Mouse (Mus musculus): ENCODE measurements around the gene Mre11a.

The Mre11a gene

DNA sequence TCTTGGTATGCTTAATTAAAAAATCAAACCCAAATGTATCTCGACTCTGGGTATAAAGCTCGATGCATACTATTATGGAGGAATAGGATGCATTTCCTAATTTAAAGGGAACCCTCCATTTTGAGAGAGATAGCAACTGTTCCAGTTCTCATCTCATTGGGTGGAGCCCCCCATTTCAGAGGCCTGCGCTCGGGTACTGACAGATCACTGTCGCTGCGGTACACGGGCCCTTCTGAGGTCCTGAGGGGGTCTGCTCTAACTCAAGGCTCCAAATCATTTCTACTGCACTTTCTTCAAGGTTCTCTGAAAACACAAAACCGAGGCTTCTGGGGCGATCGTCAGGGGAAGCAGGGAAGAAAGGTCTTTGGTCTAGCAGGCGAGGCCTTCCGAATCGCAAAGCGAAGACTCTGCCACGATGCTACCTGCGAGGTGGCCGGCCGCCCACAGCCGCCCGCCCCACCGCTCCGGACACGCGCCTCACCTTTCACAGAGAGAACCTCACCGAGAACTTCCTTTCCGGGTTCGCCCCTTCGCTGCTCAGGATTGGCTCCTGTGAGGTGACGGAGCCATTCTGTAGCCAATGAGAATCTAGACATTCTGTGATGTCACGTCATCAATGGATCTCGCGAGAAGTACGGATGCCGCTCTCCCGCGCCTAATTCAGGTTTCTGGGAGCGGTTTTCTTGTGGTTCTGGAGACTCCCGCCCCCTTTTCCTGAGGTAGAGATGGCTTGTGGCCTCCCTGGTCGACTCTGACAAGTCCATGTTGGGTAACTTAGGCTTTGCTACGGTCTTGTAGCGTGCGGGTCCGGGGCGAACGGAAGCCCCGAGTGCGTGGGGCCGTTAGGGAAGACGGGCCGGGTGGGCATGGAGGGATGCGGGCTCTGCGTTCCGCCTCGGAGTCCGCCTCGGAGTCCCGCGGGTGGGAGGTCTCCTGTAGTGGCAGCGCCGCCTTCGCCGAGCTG is at the start of gene Mre11a, which contains the start of gene Ankrd49:
TSS of gene Mre11a (plus strand) at position 616 of the 964 bp plus-strand sequence.
TSS of gene Ankrd49 (minus strand) at position 818 of the 964 bp plus-strand sequence.
- peak; percentile 85 to 96 for DNase-seq (ENCODE audit: low spot score in 2 of 2)

DNA sequence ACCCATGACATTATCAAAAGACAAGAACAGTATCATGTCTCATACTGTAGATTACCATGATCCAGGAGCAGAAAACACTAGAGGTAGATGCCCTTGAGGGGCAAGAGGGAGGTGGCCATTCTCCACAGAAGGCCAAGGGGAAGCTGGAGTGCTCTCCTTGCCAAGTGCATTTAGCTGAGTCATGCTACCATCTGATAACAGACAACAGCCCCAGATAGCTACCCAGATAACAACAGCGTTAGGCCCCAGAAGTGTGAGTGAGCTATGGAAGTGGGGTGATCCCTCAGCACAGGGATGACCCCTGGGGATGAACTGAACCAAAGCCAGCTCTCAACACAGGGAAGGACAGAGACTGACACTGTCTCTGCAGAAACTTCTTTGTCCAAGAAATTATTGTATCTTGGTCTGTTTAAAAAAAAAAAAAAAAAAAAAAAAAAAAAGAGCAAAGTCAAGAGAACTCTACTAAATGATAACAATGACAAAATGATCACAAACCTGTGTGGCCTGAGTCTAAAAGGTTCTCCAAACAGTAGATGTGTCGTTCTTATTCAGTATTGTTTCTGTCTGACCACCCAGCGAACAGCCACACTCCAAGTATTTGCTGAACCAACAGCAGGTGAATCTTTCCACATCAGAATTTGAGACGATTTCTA is 44.8 kb upstream of the Mre11a start:
- DNase-seq (ENCODE audit: low spot score in 2 of 2), result no peak

DNA sequence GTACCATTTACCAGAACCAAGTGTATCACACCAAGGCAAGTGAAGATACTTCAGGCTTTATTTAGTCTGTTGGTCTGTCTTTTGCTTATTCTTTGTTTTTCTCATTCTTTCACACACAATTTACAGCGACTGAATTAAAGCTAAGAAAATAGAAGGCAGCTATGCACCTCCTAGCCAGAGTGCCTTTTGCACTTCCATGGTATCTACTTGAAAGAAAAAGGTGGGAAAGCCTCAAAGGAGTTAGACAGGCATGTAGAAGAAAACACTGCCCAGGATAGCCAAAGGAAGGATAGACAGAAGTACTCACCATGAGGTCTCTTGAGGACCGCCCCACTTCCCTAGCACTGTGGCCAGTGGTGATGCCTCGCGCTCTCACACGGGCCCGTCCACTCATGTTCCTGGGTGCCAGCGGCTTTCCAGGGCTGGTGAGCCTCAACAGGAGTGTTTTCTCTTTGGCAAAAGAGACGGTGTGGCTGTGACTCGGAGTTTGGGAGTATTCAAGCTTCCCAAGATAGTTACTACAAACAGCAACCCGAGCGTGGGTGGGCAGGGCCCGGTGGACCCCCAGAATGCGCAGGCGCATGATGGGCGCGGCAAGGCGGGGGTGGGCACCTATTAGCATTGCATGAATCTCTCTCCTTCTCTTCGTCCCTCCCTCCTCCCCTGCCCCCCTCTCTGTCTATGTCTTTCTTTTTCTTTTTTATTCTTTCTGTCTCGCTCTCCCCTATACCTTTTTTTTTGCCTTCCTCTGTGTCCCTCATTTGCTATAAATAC is 44.1 kb upstream of the Mre11a start, which contains the start of gene Piwil4:
TSS of gene Piwil4 (minus strand) at position 583 of the 774 bp plus-strand sequence.
- no peak for DNase-seq (ENCODE audit: low spot score in 2 of 2)

DNA sequence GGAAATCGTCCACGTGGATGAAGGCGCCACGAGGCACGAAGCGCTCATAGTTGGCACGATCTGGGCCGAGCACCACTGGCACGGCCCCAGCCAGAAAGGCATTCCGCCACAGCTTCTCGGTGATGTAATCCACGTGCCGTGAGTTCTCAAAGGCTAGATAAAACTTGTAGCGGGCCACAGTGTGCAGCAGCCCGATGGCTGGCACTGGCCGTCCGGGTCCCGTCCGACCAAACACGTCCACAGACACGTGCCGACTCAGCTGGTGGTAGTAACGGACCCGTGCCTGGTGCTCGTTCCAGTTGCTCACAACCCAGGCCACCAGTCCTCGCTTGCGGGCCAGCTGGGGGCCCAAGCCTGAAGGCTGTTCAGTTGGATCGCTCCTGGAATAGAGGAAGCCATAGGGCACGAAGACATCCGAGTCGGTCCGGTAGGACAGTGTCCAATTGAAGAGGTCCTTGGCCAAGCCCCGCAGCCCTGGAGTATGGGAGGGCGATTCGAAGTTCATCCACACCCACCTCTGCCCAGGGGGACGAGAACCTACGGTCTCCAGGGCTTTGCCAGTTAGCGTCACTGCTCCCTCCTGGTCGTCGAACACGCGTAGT is 33.5 kb upstream of the Mre11a start:
- no peak for DNase-seq (ENCODE audit: low spot score in 2 of 2)

DNA sequence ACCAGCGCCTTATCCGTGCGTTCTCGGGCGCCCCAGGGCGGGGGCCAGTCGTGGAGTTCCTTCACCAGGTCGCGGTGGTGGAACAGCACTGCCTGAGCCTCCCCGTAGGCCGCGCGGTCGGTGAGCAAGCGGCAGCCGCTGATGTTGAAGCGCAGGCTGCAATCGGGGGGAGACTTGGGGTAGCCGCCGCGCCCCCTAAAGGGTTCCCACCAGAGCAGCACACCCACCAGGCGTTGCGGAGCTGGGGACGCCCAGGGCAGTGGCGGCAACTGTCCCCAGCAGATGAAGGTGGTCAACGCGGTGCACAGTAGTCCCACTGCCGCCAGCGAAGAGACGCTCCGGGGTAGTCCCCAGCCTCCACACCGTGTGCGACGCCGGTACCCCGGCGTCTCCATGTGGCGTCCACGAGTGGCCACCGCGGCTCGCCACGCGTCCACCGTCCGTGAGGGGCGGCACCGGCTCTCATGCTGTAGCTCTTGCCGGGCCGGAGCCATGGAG is 32.9 kb upstream of the Mre11a start:
- no peak for DNase-seq (ENCODE audit: low spot score in 2 of 2)

DNA sequence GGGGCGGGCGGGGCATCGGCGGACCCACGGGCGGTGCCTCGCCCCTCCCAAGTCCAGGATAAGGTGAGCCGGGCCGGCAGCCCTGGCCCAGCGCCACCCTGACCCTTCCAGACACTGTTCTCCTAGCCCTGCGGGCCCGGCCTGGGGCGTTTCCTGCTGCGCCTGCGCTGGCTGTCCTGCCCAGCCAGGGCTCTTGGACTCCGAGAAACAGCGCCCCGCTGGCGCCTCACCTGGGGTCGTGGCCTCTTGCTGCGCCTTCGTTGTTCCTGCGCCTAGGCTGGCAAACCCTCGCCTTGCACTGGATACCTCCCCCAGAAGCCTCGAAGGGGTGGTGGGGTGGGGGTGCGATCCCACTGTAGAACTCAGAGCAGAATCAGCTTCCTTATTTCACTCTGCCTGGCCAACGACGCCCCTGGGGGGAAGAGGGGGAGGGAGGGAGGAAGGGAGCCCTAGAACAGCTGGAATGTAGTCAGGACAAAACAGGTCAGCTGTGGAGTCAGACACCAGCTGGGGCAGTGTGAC is 32.4 kb upstream of the Mre11a start, which contains the start of gene Fut4:
TSS of gene Fut4 (minus strand) at position 393 of the 522 bp plus-strand sequence.
- no peak for DNase-seq (ENCODE audit: low spot score in 2 of 2)

DNA sequence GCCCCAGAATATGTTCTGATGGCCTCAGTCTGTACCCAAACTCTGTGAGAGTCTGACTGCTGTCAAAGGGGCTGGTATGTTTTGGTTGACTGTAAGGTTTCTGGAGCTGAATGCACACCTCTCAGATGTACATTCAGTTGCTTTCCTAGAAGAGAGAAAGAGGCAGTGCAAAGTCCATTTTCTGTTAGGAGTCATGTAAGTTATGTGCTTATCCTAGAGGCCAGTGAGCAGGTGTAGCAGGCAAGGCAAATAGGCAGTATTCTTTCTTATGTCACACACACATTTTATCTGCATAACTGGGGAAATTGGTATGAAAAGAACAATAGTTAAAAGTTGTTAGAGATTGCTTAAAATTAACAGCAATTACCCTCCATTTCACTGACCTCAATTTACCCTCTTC is 30.5 kb upstream of the Mre11a start:
- no peak for DNase-seq (ENCODE audit: low spot score in 2 of 2)

DNA sequence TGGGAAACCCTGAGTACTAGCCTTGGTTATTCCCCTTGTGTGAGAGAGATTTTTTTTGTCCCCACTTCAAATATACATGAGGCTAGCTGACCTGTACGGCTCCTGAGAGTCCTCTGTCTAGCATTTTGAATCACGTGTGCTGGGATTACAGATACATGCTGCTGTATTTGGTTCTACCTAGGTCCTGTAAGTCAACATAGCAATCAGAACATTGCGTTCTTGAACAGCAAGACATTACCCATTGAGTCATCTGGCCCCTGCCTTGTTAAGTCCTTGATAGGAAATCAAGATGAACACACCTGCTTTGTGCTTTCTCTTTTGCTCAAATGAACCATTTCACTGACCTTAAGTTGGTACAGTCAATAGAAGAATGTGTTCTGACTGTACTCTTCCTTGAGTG is 30.0 kb upstream of the Mre11a start:
- DNase-seq (ENCODE audit: low spot score in 2 of 2), result no peak

DNA sequence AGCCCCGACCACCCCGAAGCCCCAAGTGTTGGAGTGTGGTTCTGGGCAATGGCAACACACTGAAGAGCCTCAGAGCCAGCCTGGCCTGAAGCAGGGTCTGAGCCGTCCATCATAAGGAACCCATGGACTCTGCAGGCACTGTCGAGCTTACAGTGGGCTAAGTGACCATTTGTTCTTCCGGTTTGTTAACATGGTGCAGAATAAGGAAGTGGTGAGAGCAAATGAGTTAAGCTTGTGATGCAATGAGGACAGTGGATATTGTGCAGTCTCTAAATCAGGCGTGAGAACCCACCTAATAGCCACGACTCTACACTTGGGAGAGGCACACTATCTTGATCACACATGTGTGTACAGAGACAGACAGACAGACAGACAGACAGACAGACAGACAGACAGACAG is 25.9 kb upstream of the Mre11a start:
- no peak for DNase-seq (ENCODE audit: low spot score in 2 of 2)

DNA sequence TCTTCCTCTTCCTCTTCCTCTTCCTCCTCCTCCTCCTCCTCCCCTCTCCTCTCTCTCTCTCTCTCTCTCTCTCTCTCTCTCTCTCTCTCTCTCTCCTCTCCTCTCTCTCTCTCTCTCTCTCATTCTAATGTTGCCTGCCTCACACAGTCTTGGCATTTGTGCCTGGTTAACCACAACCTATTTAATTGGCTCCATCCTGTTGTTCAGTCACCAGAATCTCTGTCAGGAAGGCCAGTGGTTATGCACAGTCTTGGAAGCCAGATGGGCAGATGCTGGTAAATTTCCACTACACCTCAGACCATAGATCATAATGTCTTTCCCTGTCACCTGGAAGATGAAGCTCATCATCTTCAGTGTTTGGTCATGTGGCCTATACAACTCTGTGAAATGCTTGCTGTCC is 25.2 kb upstream of the Mre11a start:
- DNase-seq (ENCODE audit: low spot score in 2 of 2), result no peak

DNA sequence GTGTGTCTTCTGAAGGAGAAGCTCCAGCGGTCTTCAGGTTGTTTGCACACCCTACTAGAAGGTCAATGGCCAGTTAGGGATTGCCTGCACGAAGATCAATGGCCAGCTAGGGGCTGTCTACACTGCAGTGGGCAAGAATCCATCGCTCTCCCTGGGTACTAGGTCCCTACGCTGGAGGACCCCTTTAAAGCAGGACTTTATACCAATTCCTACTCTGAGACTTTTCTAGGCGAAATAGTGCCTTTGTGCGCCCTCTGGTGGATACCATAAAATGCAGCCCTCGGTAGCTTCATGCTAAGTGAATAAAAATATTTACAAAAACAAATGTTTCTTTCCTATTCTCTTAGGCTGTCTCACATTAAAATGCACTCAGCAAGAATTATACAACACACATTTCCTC is 19.7 kb upstream of the Mre11a start:
- peak in 1 of 2 experiments; percentile 47 for DNase-seq (ENCODE audit: low spot score in 2 of 2)

DNA sequence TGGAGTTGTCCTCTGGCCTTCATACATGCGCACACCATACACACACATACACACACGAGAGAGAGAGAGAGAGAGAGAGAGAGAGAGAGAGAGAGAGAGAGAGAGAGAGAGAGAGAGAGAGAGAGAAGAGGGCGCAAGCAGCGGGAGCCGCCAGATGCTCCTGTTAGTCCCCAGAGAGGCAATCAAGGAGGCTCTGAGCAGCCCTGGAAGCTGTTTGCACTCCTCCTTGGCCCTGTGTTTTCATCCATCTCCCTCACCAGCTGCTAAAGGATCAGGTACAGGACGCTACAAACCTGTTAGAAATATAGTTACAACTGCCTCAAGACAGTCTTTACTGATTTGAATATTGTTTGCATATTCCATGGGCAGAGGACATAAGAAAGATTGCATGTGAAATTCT is 14.6 kb upstream of the Mre11a start:
- no peak for DNase-seq (ENCODE audit: low spot score in 2 of 2)

DNA sequence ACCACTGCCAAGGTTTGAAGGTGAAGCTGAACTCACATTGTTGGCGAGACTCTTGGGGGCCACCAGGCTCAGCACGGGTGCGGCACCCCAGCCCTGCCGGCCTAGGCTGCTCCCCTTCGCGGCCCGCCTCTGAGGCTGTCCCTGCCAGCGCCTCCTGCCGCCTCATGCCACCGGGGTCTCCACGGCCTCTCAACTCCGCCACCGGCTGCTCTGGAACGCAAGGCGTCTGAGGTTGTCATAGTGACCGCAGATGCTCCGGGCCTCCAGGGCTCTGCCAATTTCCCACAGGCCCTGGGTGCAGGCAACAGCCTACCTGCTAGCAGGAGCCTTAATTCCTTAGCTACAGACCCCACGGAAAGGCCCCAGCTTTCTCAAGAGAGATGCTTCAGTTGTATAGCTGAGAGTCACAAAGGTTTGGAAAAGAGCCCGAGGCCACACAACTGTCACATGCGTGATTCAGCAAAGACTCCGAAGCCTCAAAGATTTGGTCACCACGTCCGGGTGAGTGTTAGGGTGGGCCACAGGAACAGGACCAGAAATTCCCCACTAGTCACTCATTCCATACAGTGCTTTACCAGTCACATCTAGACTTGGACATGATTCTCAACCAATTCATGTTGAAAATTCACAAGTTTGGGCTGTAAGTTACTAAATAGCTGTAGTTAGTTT is 13.5 kb upstream of the Mre11a start, which contains the start of gene 1700012B09Rik:
TSS of gene 1700012B09Rik (minus strand) at position 228 of the 669 bp plus-strand sequence.
- DNase-seq (ENCODE audit: low spot score in 2 of 2), result no peak

DNA sequence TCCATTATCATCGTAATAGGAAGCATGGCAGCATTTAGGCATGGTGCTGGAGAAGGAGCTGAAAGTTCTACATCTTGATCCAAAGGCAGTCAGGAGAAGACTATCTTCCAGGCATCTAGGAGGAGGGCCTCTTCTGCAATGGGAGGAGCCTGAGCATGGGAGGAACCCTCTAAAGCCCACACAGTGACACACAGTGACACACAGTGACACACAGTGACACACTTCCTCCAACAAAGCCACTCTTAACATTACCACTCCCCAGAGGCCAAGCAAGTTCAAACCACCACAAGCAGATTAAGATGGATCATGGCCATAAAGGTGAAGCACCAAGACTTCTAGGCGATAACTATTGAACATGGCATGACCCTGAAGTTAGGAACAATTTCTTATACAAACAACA is 12.4 kb upstream of the Mre11a start:
- no peak for DNase-seq (ENCODE audit: low spot score in 2 of 2)

DNA sequence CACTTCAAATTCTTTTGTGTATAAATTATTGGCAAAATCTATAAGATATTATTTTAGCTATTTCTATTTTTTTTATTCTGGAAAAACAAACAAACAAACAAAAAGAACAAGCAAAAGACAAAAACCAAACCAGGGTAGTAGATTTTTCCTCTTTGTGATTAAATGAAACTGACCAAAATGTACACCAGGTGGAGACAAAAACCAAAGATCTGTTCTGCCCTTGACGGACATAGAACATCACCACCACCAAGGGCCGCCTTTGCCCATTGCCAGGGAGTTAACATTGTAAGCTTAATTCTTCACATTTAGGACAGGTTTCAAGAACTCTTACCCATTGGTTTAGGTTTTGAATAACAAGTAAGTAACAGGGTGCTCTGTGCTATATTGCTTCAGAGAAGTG is 10.6 kb upstream of the Mre11a start:
- DNase-seq (ENCODE audit: low spot score in 2 of 2), result no peak

DNA sequence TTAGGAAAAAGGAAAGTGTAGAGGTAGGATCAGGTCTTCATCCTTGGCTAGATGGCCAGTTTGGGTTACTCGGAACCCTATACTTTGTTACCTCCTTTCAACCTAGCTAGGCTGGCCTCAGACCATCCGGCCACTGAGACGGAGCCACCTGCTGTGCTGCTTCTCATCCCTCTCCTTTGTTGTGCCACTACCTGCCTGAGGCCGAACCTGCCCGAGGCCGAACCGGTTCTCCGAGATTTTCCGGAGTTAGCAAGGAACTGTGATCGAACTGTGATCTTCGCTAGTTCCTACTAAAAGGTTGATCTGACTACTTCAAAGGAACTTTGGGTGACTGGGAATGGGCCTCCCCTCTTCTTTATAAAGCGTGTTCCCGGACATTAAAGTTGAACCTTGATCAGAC is 6.1 kb upstream of the Mre11a start:
- DNase-seq (ENCODE audit: low spot score in 2 of 2), result no peak

DNA sequence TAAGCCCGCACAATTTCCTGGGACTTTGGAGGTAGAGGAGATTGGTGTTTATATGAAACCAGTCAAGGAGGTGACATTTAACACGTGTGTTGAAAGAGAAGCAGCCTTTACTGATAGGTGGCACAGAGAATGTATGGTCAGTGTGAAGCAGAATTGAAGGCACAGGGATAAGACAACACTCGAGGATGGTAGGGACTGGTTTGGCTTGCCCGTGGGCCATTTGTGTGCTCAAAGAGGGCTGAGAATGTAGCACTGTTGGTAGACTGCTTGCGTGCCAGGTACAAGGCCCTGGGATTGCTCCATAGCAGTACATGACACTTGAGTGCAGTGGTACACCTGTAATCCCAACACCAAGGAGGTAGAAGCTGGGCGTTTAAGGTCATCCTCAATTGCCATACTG is 2.9 kb downstream of the Mre11a start:
- DNase-seq (ENCODE audit: low spot score in 2 of 2), result no peak

DNA sequence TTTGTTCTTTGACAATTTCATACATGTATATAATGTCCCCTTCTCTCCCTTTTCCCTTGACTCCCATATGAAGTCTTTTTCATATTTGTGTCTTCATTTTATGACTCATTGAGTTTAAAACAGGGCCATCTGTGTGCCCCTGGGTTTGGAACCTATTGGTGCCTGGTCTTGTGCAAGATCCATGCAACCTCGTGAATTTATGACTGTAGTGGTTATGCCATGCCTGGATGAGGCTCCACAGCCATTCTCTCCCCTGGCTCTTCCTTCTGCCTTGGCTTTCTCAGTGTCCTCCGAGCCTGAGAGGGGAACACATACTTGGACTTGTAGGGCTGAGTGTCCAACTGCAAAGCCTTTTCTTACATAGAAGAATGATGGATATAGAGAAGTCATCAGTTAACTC is 21.3 kb downstream of the Mre11a start:
- no peak for DNase-seq (ENCODE audit: low spot score in 2 of 2)

DNA sequence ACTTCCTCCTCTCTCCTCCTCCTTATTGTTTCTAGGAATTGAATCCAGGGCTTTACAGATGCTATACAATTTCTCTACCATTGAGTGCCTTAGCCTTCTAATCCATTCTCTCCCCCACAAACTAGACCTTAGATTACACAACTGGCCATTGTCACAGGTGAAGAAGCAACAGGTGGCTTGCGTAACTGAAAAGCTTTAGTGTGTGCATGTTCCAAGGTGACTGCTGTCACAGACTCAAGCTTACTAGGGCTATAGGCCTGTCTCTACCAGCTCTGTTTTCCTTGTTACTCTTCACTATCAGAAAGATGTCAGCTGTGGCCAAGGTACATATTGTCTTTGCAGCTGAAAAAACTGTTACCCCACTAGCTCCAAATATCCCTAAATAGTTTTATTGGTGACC is 22.3 kb downstream of the Mre11a start:
- no peak for DNase-seq (ENCODE audit: low spot score in 2 of 2)

DNA sequence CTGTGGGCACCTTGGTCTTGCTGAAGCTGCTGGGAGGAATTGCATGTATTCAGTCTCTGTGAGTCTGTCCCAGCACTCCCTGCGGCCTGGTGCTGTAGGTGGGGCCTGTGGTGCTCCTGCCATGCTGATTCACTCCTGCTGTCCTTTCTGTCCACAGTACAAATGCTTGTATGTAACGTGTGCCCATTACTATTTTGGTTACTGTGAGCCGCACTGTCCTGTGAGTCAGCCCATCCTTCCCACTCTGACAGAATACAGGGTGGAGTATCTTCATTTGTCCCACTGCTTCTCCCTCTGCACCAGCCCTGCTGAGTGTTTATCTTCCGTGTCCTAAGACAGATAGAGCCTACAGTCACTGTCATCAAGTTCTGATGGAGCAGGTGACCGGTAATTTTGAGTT is 25.7 kb downstream of the Mre11a start:
- peak; percentile 20 to 55 for DNase-seq (ENCODE audit: low spot score in 2 of 2)
